Mouse (Mus musculus) embryonic stem cell, embryonic (primary cell): ENCODE results near the gene Skap2.

Experiments used
- CTCF ChIA-PET, 4 experiments: fragments of 300-600 bp in 2 of 4; fragments of 350-600 bp in 2 of 4; sonication (Branson Sonifier 250); formaldehyde crosslinking; loops; one replicate each; lab custom pipeline; 2022; ENCODE audit warnings: inconsistent platforms in 2 of 4; lab: Charles Lee
- POLR2A ChIA-PET, 4 experiments: fragments of 300-600 bp in 2 of 4; fragments of 350-600 bp in 2 of 4; sonication (Branson Sonifier 250); formaldehyde crosslinking; loops; one replicate each; lab custom pipeline; 2022; ENCODE audit warnings: antibody characterized with exemption in 4 of 4, inconsistent platforms in 1 of 4; lab: Charles Lee

Skap2 gene

GRCm38 (mm10) chr6:51849561-51849960, 162.8 kb downstream of the Skap2 start:
- ChIA-PET CTCF (interaction anchor here in 1 of 4 experiments (1.3 kb wide), 1 partner anchor 8 kb away, joined by 4 read pairs; no protein-coding TSS in a partner anchor), POLR2A (interaction anchor here in 1 of 4 experiments (1.1 kb wide), 1 partner anchor 208 kb away, joined by 4 read pairs; no protein-coding TSS in a partner anchor)

GRCm38 (mm10) chr6:51844106-51844505, 168.2 kb downstream of the Skap2 start:
- ChIA-PET CTCF (no interaction called here), POLR2A (interaction anchor here in 1 of 4 experiments (1.1 kb wide), 1 partner anchor 24 kb away, joined by 4 read pairs; no protein-coding TSS in a partner anchor)

DNA sequence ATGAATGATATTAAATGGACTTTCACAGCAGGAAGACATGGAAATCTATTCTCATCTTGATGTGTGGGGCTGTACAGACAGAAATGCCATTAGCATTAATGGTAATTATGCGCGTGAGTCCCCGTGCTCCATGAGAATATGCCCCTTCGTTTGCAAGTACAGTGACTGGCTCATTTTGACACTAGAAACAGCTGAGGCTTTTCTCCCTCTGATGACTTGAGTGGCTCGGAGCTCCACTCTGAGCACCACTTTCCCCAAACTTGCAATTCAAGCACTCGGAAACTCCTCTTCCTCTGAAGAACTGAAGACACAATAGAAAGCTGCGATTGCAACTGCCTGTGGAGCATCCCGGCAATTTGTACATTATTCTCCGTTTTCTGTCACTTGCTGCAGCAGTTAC, 169.3 kb downstream of the Skap2 start:
- ChIA-PET POLR2A (interaction anchor here in 2 of 4 experiments (0.5 to 0.9 kb wide), 2 partner anchors 183 to 380 kb away, joined by 3 to 4 read pairs; no protein-coding TSS in a partner anchor), CTCF (interaction anchor here in 2 of 4 experiments (0.6 to 1.3 kb wide), 3 partner anchors 10 to 45 kb away, joined by 3 read pairs; no protein-coding TSS in a partner anchor)

DNA sequence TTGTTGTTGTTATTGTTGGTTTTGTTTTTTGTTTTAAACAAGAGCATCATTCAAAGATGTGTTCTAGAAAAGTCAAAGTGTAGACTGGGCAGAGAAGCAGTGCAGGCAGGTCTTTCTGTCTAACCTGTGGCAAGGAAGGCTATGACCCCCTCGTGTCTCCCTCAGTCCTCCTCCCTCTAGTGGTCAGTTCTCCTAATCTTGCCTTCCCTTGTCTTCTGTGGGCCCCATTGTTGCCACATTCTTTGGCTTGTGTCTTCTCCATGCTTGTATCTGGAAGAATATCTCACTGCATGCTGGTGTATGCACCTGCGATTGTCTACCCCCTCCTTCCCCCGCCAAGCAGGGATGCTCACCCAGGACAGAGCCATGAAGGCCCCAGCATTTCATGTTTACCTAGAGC, 174.2 kb downstream of the Skap2 start:
- ChIA-PET POLR2A (no interaction called here), CTCF (interaction anchor here in 1 of 4 experiments (1.2 kb wide), 1 partner anchor 43 kb away, joined by 4 read pairs; no protein-coding TSS in a partner anchor)

DNA sequence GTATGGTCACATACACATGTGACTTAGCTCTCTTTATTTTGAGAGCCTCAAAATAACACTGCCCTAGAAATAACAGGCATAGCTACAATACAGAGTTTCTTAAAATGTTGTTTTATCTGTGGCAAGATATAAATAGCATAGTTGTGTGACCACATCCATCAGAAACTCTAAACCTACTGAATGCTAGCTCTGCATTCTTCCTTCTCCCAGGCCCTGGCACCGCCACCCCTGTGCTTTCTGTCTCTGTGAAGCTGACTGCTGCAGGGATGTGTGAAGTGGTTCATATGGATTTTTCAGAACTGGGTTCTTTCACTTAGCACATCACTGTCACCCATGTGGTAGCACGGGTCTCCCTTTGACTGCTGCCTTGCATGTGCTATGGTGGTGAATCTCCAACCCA, 179.0 kb downstream of the Skap2 start:
- ChIA-PET CTCF (interaction anchor here in 1 of 4 experiments (0.6 kb wide), 2 partner anchors 9 to 330 kb away, joined by 3 read pairs; no protein-coding TSS in a partner anchor), POLR2A (no interaction called here)

GRCm38 (mm10) chr6:51825621-51826021, 186.7 kb downstream of the Skap2 start:
- ChIA-PET POLR2A (no interaction called here), CTCF (no interaction called here)

GRCm38 (mm10) chr6:51824136-51824830, 188.1 kb downstream of the Skap2 start:
- ChIA-PET POLR2A (no interaction called here), CTCF (interaction anchor here in 1 of 4 experiments (1.2 kb wide), 1 partner anchor 397 kb away, joined by 3 read pairs; the partner anchor contains the start of gene Hoxa7)

DNA sequence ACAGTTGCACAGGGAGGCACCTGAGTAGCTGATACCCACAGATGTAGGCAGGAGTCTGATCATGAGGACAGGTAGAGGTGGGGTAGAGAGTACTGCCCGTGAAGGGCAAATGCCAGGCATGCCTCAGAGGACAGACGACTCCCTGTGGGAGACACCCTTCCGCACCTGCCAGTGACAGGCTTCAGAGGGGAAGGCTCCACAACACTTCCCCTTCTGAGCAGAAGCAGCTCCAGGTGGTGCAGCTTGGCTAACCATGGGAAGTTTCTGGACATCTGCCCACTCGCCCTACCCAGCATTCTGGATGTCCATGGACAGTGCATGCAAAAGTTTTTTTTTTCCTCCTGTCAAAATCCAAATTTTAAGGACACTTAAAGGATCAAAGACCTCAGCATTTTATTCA, 190.3 kb downstream of the Skap2 start:
- POLR2A ChIA-PET = interaction anchor here in 1 of 4 experiments (0.7 kb wide), 2 partner anchors 18 to 29 kb away, joined by 3 read pairs; no protein-coding TSS in a partner anchor

GRCm38 (mm10) chr6:51820853-51821252, 191.5 kb downstream of the Skap2 start:
- CTCF ChIA-PET = no interaction called here
- POLR2A ChIA-PET = no interaction called here

More for the DNA sequence above, 190.3 kb downstream of the Skap2 start:
- CTCF ChIA-PET = interaction anchor here in 1 of 4 experiments (0.6 kb wide), 1 partner anchor 18 kb away, joined by 5 read pairs; no protein-coding TSS in a partner anchor

- ChIA-PET POLR2A (interaction anchor here in 1 of 4 experiments (0.6 kb wide), 1 partner anchor 356 kb away, joined by 4 read pairs; no protein-coding TSS in a partner anchor), CTCF (no interaction called here)
These were observed 195.3 kb downstream of the Skap2 start for GRCm38 (mm10) chr6:51816892-51817621.

DNA sequence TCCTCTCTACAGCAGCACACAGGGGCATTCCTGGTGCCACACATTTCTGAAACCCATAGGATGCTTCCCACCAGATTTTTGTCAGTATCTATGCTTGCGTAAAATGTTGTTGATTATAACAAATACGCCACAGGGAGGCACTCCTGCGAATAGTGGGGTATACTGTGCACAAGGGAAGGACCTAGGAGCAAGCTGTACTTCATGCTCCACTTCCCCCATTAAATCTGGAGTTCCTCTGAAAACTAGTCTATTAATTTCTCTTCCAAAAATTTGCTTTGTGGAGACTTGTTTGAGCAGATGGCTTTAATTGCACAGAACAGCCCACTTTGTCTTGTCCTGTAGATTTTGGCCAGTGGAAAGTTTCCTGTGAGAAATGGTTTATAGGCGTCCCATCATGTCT, 201.4 kb downstream of the Skap2 start:
- ChIA-PET CTCF (interaction anchor here in 1 of 4 experiments (0.6 kb wide), 1 partner anchor 321 kb away, joined by 3 read pairs; no protein-coding TSS in a partner anchor), POLR2A (interaction anchor here in 1 of 4 experiments (0.9 kb wide), 1 partner anchor 12 kb away, joined by 3 read pairs; no protein-coding TSS in a partner anchor)

GRCm38 (mm10) chr6:51809164-51809824, 203.1 kb downstream of the Skap2 start:
- POLR2A ChIA-PET = no interaction called here

DNA sequence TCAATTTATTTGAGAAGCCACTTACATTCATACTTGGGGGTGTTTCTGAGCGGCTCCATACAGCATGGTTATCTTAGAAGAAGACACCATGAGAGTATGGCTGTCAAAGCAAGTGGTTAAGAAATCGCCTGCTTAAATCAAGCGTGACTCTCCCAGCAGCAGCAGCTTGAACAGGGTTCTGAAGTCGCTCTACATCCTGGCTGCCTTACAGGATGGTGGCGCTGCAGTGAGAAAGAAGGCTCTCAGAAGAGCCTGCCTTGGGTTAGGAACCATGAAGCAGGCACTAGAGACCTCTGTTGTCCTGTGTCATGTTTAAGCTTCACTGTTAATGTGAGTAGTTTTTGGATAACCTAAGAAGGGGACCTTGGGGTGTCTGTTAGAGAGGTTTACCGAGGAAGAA, 204.3 kb downstream of the Skap2 start:
- CTCF ChIA-PET = interaction anchor here in 2 of 4 experiments (1.0 to 1.3 kb wide), 2 partner anchors 11 to 23 kb away, joined by 3 to 4 read pairs; no protein-coding TSS in a partner anchor
- POLR2A ChIA-PET = no interaction called here

More at GRCm38 (mm10) chr6:51809164-51809824, 203.1 kb downstream of the Skap2 start:
- CTCF ChIA-PET = interaction anchor here in 1 of 4 experiments (1.0 kb wide), 1 partner anchor 14 kb away, joined by 3 read pairs; no protein-coding TSS in a partner anchor
